Mouse (Mus musculus): Measurements from ENCODE around the gene Fat4. TPM values are rescaled to one million over a fixed set of nuclear protein-coding genes. Genes with fewer than 3 reads are reported as not detected.
A peak's percentile ranks its signal among the peaks of the same experiment; 100 is the strongest.

Gene Fat4
- 35.1 and 67.9 TPM in 2 replicates for polyA plus RNA-seq (2011; ENCODE audit: insufficient read length, low read depth, missing spikeins)

- Histone ChIP-seq H3K27ac (ENCODE audit: insufficient read depth, low read length) (peak within 1 kb of the TSS; percentile 66), H3K4me3 (ENCODE audit: insufficient read depth, low read length) (peak within 1 kb of the TSS; percentile 75), H3K4me1 (ENCODE audit: control insufficient read depth, insufficient read depth, low read length) (no peaks in the 10 kb centered on the region)
- TF ChIP-seq POLR2A (IDR thresholded peaks at IDR 0.05; ENCODE audit: low read depth, low read length) (no peak; the same call in 1 of the 2 replicates), CTCF (IDR thresholded peaks at IDR 0.05; ENCODE audit: borderline replicate concordance, insufficient read depth, low read length) (no peak)
Measured at GRCm38 (mm10) chr3:38886890-38887355, at the start of gene Fat4. Gene Fat4 (plus strand): TSS chr3:38886940.

GRCm38 (mm10) chr3:38839438-38839837 is 47.3 kb upstream of the Fat4 start:
- TF ChIP-seq CTCF (IDR thresholded peaks at IDR 0.05; ENCODE audit: borderline replicate concordance, insufficient read depth, low read length) = no peak
- no peak for TF ChIP-seq POLR2A (IDR thresholded peaks at IDR 0.05; ENCODE audit: low read depth, low read length)
- no peak overlapping the region for H3K27ac ChIP-seq (ENCODE audit: insufficient read depth, low read length)
- peaks cover 10% of the 10 kb centered on the region; the same call in 1 of the 2 replicates for H3K4me1 ChIP-seq (ENCODE audit: control insufficient read depth, insufficient read depth, low read length)
- no peak overlapping the region for H3K4me3 ChIP-seq (ENCODE audit: insufficient read depth, low read length)

GRCm38 (mm10) chr3:38843000-38843538 is 43.7 kb upstream of the Fat4 start:
- TF ChIP-seq POLR2A (IDR thresholded peaks at IDR 0.05; ENCODE audit: low read depth, low read length) (no peak), CTCF (IDR thresholded peaks at IDR 0.05; ENCODE audit: borderline replicate concordance, insufficient read depth, low read length) (no peak)
- Histone ChIP-seq H3K27ac (ENCODE audit: insufficient read depth, low read length) (no peak overlapping the region), H3K4me3 (ENCODE audit: insufficient read depth, low read length) (no peak overlapping the region), H3K4me1 (ENCODE audit: control insufficient read depth, insufficient read depth, low read length) (no peaks in the 10 kb centered on the region)

GRCm38 (mm10) chr3:38846602-38847382 is 39.9 kb upstream of the Fat4 start:
- H3K27ac ChIP-seq (ENCODE audit: insufficient read depth, low read length) = no peak overlapping the region
- H3K4me1 ChIP-seq (ENCODE audit: control insufficient read depth, insufficient read depth, low read length) = 0 out of 2 replicates have a peak, but pooled peaks cover 2% of the 10 kb centered on the region
- H3K4me3 ChIP-seq (ENCODE audit: insufficient read depth, low read length) = no peak overlapping the region
- TF ChIP-seq CTCF (IDR thresholded peaks at IDR 0.05; ENCODE audit: borderline replicate concordance, insufficient read depth, low read length) (no peak), POLR2A (IDR thresholded peaks at IDR 0.05; ENCODE audit: low read depth, low read length) (no peak)

GRCm38 (mm10) chr3:38849077-38849476 is 37.7 kb upstream of the Fat4 start:
- TF ChIP-seq POLR2A (IDR thresholded peaks at IDR 0.05; ENCODE audit: low read depth, low read length) (no peak), CTCF (IDR thresholded peaks at IDR 0.05; ENCODE audit: borderline replicate concordance, insufficient read depth, low read length) (no peak)
- H3K4me3 ChIP-seq (ENCODE audit: insufficient read depth, low read length) = no peak overlapping the region
- H3K27ac ChIP-seq (ENCODE audit: insufficient read depth, low read length) = no peak overlapping the region
- H3K4me1 ChIP-seq (ENCODE audit: control insufficient read depth, insufficient read depth, low read length) = 0 out of 2 replicates have a peak, but pooled peaks cover 2% of the 10 kb centered on the region

GRCm38 (mm10) chr3:38849536-38849935 is 37.2 kb upstream of the Fat4 start:
- 0 out of 2 replicates have a peak, but pooled peaks cover 2% of the 10 kb centered on the region for H3K4me1 ChIP-seq (ENCODE audit: control insufficient read depth, insufficient read depth, low read length)
- no peak for TF ChIP-seq CTCF (IDR thresholded peaks at IDR 0.05; ENCODE audit: borderline replicate concordance, insufficient read depth, low read length)
- TF ChIP-seq POLR2A (IDR thresholded peaks at IDR 0.05; ENCODE audit: low read depth, low read length) = no peak
- no peak overlapping the region for H3K4me3 ChIP-seq (ENCODE audit: insufficient read depth, low read length)
- no peak overlapping the region for H3K27ac ChIP-seq (ENCODE audit: insufficient read depth, low read length)

- TF ChIP-seq POLR2A (IDR thresholded peaks at IDR 0.05; ENCODE audit: low read depth, low read length) = no peak
- TF ChIP-seq CTCF (IDR thresholded peaks at IDR 0.05; ENCODE audit: borderline replicate concordance, insufficient read depth, low read length) = no peak
- H3K4me3 ChIP-seq (ENCODE audit: insufficient read depth, low read length) = no peak overlapping the region
- 0 out of 2 replicates have a peak, but pooled peaks cover 2% of the 10 kb centered on the region for H3K4me1 ChIP-seq (ENCODE audit: control insufficient read depth, insufficient read depth, low read length)
- no peak overlapping the region for H3K27ac ChIP-seq (ENCODE audit: insufficient read depth, low read length)
Measured at GRCm38 (mm10) chr3:38853650-38854049, 33.1 kb upstream of the Fat4 start.

GRCm38 (mm10) chr3:38860683-38861082 is 26.1 kb upstream of the Fat4 start:
- no peak for TF ChIP-seq CTCF (IDR thresholded peaks at IDR 0.05; ENCODE audit: borderline replicate concordance, insufficient read depth, low read length)
- no peak for TF ChIP-seq POLR2A (IDR thresholded peaks at IDR 0.05; ENCODE audit: low read depth, low read length)
- no peak overlapping the region for H3K27ac ChIP-seq (ENCODE audit: insufficient read depth, low read length)
- no peak overlapping the region for H3K4me3 ChIP-seq (ENCODE audit: insufficient read depth, low read length)
- no peaks in the 10 kb centered on the region for H3K4me1 ChIP-seq (ENCODE audit: control insufficient read depth, insufficient read depth, low read length)

- no peak overlapping the region for H3K4me3 ChIP-seq (ENCODE audit: insufficient read depth, low read length)
- H3K4me1 ChIP-seq (ENCODE audit: control insufficient read depth, insufficient read depth, low read length) = no peaks in the 10 kb centered on the region
- no peak overlapping the region for H3K27ac ChIP-seq (ENCODE audit: insufficient read depth, low read length)
- no peak for TF ChIP-seq POLR2A (IDR thresholded peaks at IDR 0.05; ENCODE audit: low read depth, low read length)
- no peak for TF ChIP-seq CTCF (IDR thresholded peaks at IDR 0.05; ENCODE audit: borderline replicate concordance, insufficient read depth, low read length)
Measured at GRCm38 (mm10) chr3:38871291-38871690, 15.4 kb upstream of the Fat4 start.

- no peak for TF ChIP-seq CTCF (IDR thresholded peaks at IDR 0.05; ENCODE audit: borderline replicate concordance, insufficient read depth, low read length)
- no peak for TF ChIP-seq POLR2A (IDR thresholded peaks at IDR 0.05; ENCODE audit: low read depth, low read length)
- no peak overlapping the region for H3K27ac ChIP-seq (ENCODE audit: insufficient read depth, low read length)
Measured at GRCm38 (mm10) chr3:38875872-38876271, 10.9 kb upstream of the Fat4 start.

More at GRCm38 (mm10) chr3:38875872-38876271, 10.9 kb upstream of the Fat4 start:
- Histone ChIP-seq H3K4me1 (ENCODE audit: control insufficient read depth, insufficient read depth, low read length) (no peaks in the 10 kb centered on the region), H3K4me3 (ENCODE audit: insufficient read depth, low read length) (no peak overlapping the region)
